Mouse (Mus musculus): ENCODE measurements at regions not wholly inside any gene's neighbourhood (a gene's known extent, or its start where the extent isn't known, plus 50 kb on each side); places are given as distances from the start of the nearest gene placed in this dataset.

GRCm38 (mm10) chr12:22951956-22952355 lies 828.1 kb downstream of the Gm10330 start:
- peak; percentile 5 for DNase-seq

- DNase-seq = peak; percentile 12
These were observed 873.9 kb downstream of the Gm10330 start for GRCm38 (mm10) chr12:22906156-22906555.
